Mouse (Mus musculus) thymus, adult 2 months (tissue): Measurements from ENCODE around the gene Baiap2.

Experiments
- CTCF ChIP-seq: fragments of 200-500 bp; IDR thresholded peaks from 2 replicates; pipeline ENCODE4 v1.5.1; 2012; ENCODE audit warnings: mild to moderate bottlenecking, control low read depth, low read length, moderate library complexity, borderline replicate concordance; ENCODE audit not compliant: control insufficient read depth, poor library complexity, insufficient read depth; ENCODE audit errors: extremely low read depth
- POLR2A ChIP-seq: fragments of 200-500 bp; IDR thresholded peaks from 2 replicates; pipeline ENCODE4 v1.6.1; 2012; ENCODE audit warnings: mild to moderate bottlenecking, low read length, control low read depth, moderate library complexity; ENCODE audit not compliant: control insufficient read depth, poor library complexity, insufficient read depth; ENCODE audit errors: extremely low read depth

DNA sequence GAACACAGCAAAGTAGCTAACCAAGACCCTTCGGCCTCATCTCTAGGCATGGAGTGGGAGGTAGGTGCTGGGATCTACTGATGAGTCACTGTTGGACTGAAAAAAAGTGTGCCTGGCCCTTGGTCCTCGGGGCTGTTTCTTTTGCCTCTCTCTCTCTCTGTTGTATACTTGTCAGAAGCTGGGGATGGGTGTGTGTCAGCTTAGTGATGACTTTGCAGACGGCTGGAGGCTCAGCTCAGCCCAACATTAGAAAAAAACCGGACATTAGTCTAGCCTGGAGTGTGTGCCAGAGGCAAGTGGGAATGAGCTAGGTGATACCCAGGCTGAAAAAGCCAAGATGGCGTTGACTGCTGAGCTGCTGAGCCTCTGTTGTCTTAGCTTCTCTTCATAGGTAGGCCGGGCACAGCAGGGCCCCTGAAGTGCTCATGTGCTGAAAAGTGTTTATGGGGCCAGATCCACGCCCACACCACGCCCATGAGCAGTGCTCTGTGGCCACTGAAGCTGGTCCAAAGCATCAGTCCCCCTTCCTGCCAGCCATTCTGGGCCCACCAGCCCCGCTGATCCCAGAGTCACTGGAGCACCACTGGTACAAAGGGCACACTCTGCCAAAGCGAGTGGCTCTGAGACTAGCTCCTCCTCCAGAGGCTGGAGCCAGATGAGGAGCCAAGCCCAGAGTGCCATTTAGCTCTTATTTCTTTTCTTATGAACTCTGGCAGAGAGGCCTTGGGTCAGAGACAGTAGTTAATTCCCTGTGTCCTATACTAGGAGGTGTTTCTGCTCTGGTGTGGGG lies 37.2 kb downstream of the Baiap2 start:
- TF ChIP-seq POLR2A (no peak), CTCF (no peak)
